Mouse (Mus musculus) left cerebral cortex, adult 9 months (tissue): ENCODE data around the gene Wdr62.
A peak's percentile ranks its signal among the peaks of the same experiment; 100 is the strongest.
"Not testable (repeated sequence)": the region's sequence is repeated elsewhere in the genome, so short reads cannot be mapped to it uniquely, and the experiment has no call there.

ENCODE experiments used
- DNase-seq, 2 experiments: peaks; one replicate each; pipeline ENCODE4 v3.0.0; 2022; ENCODE audit warnings: low spot score in 2 of 2

Gene Wdr62

DNA sequence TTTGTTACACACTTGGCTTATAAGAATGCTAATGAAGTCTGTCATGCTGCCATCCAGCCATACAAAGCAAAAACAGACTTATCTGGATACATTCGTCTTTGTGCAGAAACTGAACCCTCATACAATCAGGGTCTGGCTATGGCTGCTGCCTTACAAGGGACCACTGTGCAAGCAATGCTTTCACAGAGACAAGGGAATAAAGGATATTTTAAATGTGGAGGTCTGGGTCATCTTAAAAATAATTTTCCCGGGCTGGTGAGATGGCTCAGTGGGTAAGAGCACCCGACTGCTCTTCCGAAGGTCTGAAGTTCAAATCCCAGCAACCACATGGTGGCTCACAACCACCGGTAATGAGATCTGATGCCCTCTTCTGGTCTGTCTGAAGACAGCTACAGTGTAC lies 73.9 kb downstream of the Wdr62 start:
- not testable (repeated sequence) for DNase-seq

DNA sequence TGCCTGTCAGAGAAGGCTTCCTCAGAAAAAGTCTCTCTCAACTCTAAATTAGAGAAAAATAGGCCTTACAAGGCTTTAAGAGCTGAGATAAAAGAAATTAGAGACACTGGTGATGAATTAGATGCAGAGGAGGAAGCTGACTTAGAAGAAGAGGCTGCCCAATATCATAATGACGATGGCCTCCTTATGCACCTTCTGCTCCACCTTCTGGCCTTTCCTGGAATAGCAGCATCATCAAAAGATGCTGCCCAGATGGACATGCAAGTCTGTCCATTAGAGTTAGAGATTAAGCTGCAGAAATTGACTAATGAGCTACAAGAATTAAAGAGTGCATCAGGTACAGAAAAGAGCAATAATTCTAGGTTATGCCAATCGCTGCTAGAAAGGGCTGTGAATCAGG lies 74.8 kb downstream of the Wdr62 start:
- peak in 1 of 2 experiments; percentile 69 for DNase-seq

DNA sequence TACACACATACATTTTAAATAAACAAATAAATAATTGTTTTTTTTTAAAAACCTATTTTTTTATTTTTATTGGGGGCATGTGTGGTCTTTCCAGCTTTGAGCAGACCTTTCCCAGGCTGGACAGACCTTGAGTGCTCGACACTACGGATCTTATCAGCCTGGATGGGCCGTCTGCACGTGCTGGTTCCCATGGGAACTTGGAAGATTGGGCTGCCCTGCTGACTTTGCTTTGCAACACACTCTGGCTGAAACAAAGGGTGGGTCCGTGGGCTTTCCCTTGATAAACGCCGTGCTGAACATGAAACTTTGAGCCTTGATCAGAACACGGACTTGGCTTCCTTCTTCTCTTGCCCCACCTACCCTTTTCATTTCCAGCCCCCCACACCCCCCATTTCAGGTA lies 75.8 kb downstream of the Wdr62 start:
- DNase-seq, result no peak

DNA sequence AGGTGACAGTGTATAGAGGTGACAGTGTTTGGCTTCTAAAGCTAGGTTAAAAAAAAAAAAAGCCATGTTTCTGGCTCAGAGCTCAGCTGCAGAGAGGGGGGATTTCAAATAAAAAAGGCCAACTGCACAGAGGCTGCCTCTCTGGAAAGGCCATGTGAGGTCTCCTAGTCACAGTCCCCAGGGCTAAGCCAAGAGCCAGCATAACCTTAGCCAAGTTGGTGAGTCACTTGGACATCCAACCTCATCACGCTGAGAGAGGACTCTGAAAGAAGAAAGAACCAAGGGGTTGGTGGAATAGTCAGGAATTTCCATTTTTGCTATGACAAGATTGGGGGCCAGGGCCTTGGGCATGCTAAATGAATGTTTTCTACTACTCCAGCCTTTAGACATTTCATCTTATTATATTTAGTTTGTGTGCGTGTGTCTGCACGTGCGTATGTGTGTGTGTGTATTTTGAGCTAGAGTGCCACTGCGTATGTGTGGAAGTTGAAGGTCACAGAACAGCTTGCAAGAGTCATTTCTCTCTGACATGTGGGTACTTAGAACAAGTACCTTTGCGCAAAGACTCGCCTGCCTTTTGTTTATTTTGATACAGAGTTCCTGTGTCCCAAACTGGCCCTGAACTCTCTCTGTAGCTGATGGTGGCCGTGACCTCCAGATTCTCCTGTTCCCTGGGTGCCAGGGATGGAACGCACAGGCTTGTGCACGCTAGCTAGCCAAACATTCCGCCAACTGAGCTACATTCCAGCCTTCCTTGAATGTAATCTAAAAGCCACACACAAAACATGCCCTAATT lies 77.1 kb downstream of the Wdr62 start:
- no peak for DNase-seq

DNA sequence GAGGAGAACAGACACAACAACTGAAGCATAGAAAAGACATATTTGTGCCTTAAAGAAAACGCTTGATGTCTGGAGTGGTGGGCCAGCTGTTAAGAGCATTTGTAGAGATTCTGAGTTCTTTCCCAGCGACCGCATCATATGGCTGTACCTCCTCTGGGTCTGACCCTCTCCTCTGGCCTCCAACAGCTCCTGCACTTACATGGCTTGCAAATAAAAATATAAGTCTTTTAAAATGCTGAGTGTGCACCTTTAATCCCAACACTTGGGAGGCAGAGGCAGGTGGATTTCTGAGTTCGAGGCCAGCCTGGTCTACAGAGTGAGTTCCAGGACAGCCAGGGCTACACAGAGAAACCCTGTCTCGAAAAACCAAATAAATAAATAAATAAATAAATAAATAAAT lies 79.6 kb downstream of the Wdr62 start:
- not testable (repeated sequence) for DNase-seq

DNA sequence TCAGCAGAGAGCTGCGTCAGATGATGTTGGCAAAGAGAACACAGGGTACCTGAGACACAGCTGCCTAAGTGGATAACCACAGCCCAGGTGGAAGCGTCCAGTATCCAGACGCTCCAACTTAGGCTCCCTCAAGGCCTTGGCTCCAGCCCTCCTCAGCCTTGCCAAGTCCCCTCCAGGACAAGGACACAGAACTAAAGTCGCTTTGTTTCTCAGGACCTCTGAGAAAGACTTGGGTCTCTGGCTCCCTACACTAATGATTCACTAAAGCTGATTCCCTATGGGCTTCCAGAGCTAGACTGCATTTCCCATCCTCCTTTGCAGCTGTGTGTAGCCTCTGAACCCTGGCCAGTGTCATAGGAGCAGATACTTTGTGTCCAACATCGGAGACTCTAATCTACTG lies 80.0 kb downstream of the Wdr62 start:
- DNase-seq, result no peak

DNA sequence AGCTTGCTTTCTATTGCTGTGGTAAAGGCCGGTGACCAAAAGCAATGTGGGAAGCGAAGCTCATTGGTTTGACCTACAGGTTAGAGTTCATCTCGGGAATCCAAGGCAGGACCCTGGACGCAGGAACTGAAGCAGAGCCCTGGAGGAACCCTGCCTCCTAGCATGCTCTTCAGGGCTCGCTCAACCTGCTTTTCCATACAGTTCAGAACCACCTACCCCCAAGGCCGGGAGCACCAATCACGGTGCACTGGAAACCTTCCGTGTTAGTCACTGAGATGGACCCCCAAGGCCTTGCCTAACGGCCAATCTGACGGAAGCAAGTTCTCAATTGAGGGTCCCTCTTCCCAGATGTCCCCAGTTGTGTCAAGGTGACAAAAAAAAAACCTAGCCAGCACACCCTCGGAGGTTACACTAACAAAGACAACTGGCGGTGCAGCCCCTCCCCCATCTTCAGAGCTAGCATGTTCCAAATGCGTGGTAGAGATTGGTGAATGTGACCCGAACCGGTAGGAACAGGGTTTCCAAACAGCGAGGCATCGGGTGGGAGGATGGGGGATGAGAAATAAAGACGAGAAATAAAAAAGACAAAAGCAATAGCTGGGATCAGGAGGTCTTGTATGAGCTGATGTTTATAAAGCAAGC lies 80.6 kb downstream of the Wdr62 start:
- DNase-seq, result no peak

DNA sequence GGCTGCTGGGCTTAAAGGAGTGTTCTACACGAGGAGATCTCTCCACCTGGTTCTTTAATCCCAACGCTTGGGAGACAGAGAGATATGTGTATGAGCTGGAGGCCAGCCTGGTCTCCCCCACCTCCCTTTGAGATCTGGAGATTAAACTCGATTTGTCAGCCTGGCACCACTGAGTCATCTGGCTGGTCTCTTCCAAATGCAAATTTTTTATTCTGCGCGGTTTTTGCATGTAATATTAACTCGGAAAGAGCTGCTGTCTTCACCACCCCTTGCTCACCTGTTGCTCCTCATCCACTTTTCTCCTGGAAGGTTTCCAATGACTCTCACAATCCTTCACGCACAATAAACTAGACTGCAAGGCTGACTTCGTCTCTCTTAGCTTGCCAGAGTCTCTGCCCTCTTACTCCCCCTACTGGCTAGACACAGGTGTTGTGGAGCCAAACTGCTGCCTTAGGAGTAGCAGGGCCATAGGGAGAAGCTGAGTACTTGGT lies 81.7 kb downstream of the Wdr62 start, which contains the start of gene Capns1:
Gene Capns1, minus strand, starts transcription at position 331 of the 491 bp plus-strand sequence.
- peak in 1 of 2 experiments; percentile 56 for DNase-seq

DNA sequence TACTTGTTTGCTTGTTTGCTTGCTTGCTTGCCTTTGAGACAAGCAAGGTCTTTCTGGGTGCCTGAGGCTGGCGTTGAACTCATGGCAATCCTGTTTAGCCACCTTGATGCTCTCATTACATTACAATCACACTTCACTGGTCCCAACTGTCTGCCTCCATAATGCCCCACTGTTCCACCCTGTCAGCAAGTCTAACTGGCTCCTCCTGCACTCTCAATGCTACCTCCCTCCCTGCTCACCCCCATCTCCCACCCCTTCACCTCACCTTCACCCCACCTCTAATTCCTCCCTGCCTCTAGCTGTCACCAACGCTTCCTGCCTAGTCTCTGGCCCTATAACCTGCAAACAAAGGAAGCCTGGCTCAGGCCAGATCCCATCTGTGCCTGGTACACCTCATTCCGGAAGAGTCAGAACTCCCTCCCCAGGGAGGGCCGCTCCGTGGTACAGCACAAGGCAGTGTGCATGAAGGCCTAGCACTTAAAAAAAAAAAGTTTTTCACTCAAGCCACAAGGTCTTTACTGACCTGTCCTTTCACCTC lies 82.6 kb downstream of the Wdr62 start:
- DNase-seq, result no peak

- no peak for DNase-seq
These were observed 84.0 kb downstream of the Wdr62 start for GRCm38 (mm10) chr7:30196171-30196570.

GRCm38 (mm10) chr7:30195461-30195860 lies 84.8 kb downstream of the Wdr62 start:
- DNase-seq, result no peak

GRCm38 (mm10) chr7:30194884-30195283 lies 85.3 kb downstream of the Wdr62 start:
- DNase-seq, result peak; percentile 73 to 94

- no peak for DNase-seq
These were observed 86.0 kb downstream of the Wdr62 start for GRCm38 (mm10) chr7:30194101-30194831.

- peak in 1 of 2 experiments; percentile 58 for DNase-seq
These were observed 86.6 kb downstream of the Wdr62 start for GRCm38 (mm10) chr7:30193581-30194100.

DNA sequence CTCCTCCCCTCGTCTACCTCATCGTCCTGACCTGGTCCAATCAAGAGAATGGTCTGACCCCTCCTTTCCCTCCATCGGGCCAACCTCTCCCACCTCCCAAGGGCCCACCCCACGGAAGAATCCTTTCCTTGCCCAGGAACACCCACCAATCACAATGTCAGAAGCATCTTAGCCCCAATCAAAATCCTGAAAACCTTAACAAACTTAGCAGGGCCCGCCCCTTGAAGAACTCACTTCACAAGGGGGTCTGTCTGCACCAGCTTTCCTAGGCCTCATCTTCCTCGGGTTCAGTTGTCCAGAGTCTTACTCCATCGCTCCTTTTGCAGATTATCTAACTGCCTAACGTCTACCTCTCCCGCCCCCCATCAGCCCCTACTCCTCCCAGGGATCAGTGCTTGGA lies 87.2 kb downstream of the Wdr62 start:
- no peak for DNase-seq

GRCm38 (mm10) chr7:30192088-30192487 lies 88.1 kb downstream of the Wdr62 start:
- no peak for DNase-seq
